Mouse (Mus musculus) small intestine, adult 2 months (tissue): ENCODE results near the gene Miga2. TPM values are rescaled to one million over a fixed set of nuclear protein-coding genes. Genes with fewer than 3 reads are reported as not detected.
A peak's percentile ranks its signal among the peaks of the same experiment; 100 is the strongest.

Experiments
- H3K27ac ChIP-seq: fragments of 200-500 bp; 2 replicates; pipeline ENCODE4 v1.5.1; 2012; ENCODE audit warnings: low read depth, low read length, control low read depth, inconsistent platforms; ENCODE audit not compliant: insufficient read depth
- H3K27me3 ChIP-seq: fragments of 200-500 bp; 2 replicates; pipeline ENCODE4 v1.6.1; 2012; ENCODE audit warnings: mild to moderate bottlenecking, moderate library complexity, low read length, inconsistent platforms; ENCODE audit not compliant: control insufficient read depth, insufficient read depth
- H3K36me3 ChIP-seq: fragments of 200-500 bp; 2 replicates; pipeline ENCODE4 v1.6.1; 2012; ENCODE audit warnings: mild to moderate bottlenecking, low read length, control low read depth, inconsistent platforms; ENCODE audit not compliant: control insufficient read depth, insufficient read depth
- H3K4me1 ChIP-seq: fragments of 200-500 bp; 2 replicates; pipeline ENCODE4 v1.6.1; 2012; ENCODE audit warnings: low read length, inconsistent platforms, mixed read lengths; ENCODE audit not compliant: control insufficient read depth, insufficient read depth, insufficient read length
- H3K4me3 ChIP-seq: fragments of 200-500 bp; 2 replicates; pipeline ENCODE4 v1.5.1; 2012; ENCODE audit warnings: low read depth, mild to moderate bottlenecking, control low read depth, inconsistent platforms, low read length, moderate library complexity
- CTCF ChIP-seq: fragments of 200-500 bp; IDR thresholded peaks from 2 replicates; pipeline ENCODE4 v1.5.1; 2012; ENCODE audit warnings: low read depth, mild to moderate bottlenecking, control low read depth, inconsistent platforms, low read length, moderate library complexity, mixed read lengths; ENCODE audit not compliant: insufficient replicate concordance, insufficient read length; ENCODE audit errors: extremely low read depth
- POLR2A ChIP-seq: fragments of 200-500 bp; IDR thresholded peaks from 2 replicates; pipeline ENCODE4 v1.6.1; 2012; ENCODE audit warnings: low read depth, mild to moderate bottlenecking, control low read depth, inconsistent platforms, low read length, moderate library complexity
- WGBS: fragments of 180-500 bp; shearing (Covaris S2); methylation state at CpG from one replicate; pipeline ENCODE4 v1.1.7; 2018; 5-methylcytosine and 5-hydroxymethylcytosine counted together
- polyA plus RNA-seq: library from polyadenylated mRNA; depleted of rRNA; stranded (reverse); fragments of >200 nt; gene quantifications from 2 replicates; pipeline ENCODE4 v1.2.3, GENCODE M21; 2012; rRNA removed

Miga2 gene
- 28.7 and 33.4 TPM in 2 replicates for polyA plus RNA-seq

- under 1% methylated on average over 54 of the region's 54 CpGs for WGBS
Observed at GRCm38 (mm10) chr2:30363773-30364650, at the start of gene Miga2. Gene Miga2, plus strand, starts transcription at chr2:30364233.

DNA sequence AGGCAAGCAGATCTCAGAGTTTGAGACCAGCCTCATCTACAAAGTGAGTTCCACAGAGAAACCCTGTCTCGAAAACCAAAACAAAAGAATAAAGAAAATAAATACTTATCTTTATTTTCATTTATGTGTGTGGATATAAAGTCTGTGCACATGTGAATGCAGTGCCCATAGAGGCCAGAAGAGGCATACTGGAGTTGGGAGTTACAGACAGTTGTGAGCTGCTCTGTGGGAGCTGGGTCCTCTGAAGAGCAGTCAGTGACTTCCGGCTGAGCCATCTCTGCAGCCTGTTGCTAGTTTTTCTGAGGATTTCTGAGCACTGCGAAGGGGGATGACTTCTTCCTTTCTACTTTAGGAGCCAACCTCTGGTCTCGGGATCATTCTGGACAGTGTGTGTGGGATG is 47.9 kb upstream of the Miga2 start:
- Histone ChIP-seq H3K4me3 (no peak overlapping the region), H3K36me3 (peaks cover 64% of the 10 kb centered on the region), H3K4me1 (no peaks in the 10 kb centered on the region), H3K27me3 (no peaks in the 10 kb centered on the region), H3K27ac (no peak overlapping the region)
- WGBS: 98% methylated on average over 4 of the region's 4 CpGs
- TF ChIP-seq CTCF (no peak), POLR2A (no peak)

More at GRCm38 (mm10) chr2:30363773-30364650, at the start of gene Miga2:
- TF ChIP-seq CTCF: peak; percentile 14; the same call in 1 of the 2 replicates
- peak; percentile 49; the same call in 1 of the 2 replicates for TF ChIP-seq POLR2A
- H3K36me3 ChIP-seq: peaks cover 15% of the 10 kb centered on the region
- H3K27me3 ChIP-seq: no peaks in the 10 kb centered on the region
- H3K4me3 ChIP-seq: peak within 1 kb of the TSS; percentile 85
- H3K4me1 ChIP-seq: peaks cover 21% of the 10 kb centered on the region
- H3K27ac ChIP-seq: peak within 1 kb of the TSS; percentile 54

DNA sequence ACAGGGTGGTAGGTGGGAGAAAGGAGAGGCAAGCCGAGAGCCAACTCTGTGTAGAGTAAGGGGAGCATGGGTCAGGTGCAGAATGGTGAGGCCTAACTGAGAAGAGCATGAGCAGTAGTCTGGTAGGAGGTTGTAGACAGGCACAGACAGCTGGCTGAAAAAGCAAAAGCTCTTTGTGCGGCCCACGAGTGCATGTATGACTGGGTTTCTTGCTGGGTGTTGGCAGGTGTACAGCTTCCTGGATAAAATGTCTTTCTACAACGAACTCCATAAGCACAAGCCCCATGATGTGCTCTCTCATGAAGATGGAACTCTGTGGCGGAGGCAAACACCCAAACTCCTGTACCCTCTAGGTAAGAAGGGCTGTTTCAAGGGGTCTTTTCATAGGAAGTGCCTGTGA is 47.1 kb upstream of the Miga2 start:
- TF ChIP-seq POLR2A (no peak), CTCF (no peak)
- Histone ChIP-seq H3K4me1 (no peaks in the 10 kb centered on the region), H3K4me3 (no peak overlapping the region), H3K27ac (no peak overlapping the region), H3K27me3 (no peaks in the 10 kb centered on the region), H3K36me3 (peaks cover 68% of the 10 kb centered on the region)
- 87% methylated on average over 5 of the region's 5 CpGs for WGBS

DNA sequence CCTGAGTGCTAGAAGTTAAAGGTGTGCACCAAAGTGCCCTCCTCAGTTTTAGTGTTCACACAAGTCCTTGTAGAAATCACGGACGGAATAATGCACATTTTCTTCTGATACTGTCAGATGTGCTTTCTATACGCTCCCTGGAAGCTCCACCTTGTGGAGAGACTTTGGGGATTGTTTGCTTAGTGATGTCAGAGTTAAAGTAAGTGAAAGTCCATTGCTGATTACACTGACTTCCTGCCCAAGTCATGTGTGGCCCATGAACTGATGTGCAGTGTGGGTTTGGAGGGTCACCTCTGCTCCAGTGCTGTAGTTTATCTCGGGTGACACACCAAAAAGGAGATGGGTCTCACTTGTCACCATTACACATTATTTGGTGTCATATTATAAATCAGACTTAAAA is 44.8 kb upstream of the Miga2 start:
- Histone ChIP-seq H3K4me3 (no peak overlapping the region), H3K4me1 (no peaks in the 10 kb centered on the region), H3K27me3 (no peaks in the 10 kb centered on the region), H3K27ac (no peak overlapping the region), H3K36me3 (peaks cover 69% of the 10 kb centered on the region)
- TF ChIP-seq POLR2A: no peak
- TF ChIP-seq CTCF: no peak
- WGBS: 44% methylated on average over 4 of the region's 4 CpGs

- Histone ChIP-seq H3K4me3 (no peak overlapping the region), H3K27me3 (no peaks in the 10 kb centered on the region), H3K36me3 (peaks cover 66% of the 10 kb centered on the region), H3K4me1 (no peaks in the 10 kb centered on the region), H3K27ac (no peak overlapping the region)
- TF ChIP-seq CTCF: no peak
- 96% methylated on average over 7 of the region's 7 CpGs for WGBS
Observed at GRCm38 (mm10) chr2:30323111-30323510, 40.9 kb upstream of the Miga2 start.

DNA sequence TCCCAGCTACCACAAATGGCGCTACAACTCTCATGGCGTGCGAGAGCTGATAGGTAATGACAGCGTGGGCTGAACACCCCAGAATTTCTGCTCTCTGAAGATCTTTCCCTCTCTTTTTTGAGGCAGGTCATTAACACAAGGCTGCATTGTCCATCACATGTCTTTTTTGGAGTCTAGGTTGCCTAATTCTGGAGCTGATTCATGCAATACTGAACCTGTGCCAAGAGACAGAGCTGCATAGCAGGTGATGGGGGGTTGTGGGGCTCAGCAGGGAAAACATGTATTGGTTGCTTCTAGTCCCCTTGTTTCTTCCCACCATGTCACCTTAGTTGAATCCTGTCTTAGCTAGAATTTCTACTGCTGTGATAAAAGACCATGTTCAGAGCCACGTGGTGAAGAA is 38.7 kb upstream of the Miga2 start:
- no peak overlapping the region for H3K27ac ChIP-seq
- H3K36me3 ChIP-seq: peaks cover 79% of the 10 kb centered on the region
- no peaks in the 10 kb centered on the region for H3K4me1 ChIP-seq
- 92% methylated on average over 5 of the region's 5 CpGs for WGBS
- H3K4me3 ChIP-seq: no peak overlapping the region
- no peaks in the 10 kb centered on the region for H3K27me3 ChIP-seq
- no peak for TF ChIP-seq CTCF
- no peak for TF ChIP-seq POLR2A

DNA sequence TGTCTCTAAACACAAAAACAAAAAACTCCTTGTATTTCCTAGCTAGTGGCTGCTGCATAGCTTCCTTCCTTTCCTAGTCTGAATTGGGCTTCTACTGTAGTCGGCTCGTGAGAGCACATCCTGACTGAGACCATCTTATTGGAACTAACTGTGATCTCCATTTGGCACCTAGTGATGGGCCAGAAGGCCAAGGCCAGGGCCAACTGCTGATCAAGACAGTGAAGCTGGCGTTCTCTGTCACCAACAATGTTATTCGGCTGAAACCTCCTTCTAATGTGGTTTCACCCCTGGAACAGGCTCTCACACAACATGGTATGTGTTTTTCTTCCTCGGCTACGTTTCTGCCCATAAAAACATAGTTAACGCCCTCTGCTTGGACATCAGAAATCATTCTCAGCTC is 36.8 kb upstream of the Miga2 start:
- no peak for TF ChIP-seq CTCF
- no peak for TF ChIP-seq POLR2A
- WGBS: 91% methylated on average over 7 of the region's 7 CpGs
- Histone ChIP-seq H3K36me3 (peaks cover 78% of the 10 kb centered on the region), H3K4me3 (no peak overlapping the region), H3K27me3 (no peaks in the 10 kb centered on the region), H3K27ac (no peak overlapping the region), H3K4me1 (no peaks in the 10 kb centered on the region)
